Mouse (Mus musculus) kidney, adult 9 months (tissue): ENCODE results near the gene Kalrn.

Source experiments
- DNase-seq: peaks from one replicate; pipeline ENCODE4 v3.0.0; 2022

Kalrn gene

DNA sequence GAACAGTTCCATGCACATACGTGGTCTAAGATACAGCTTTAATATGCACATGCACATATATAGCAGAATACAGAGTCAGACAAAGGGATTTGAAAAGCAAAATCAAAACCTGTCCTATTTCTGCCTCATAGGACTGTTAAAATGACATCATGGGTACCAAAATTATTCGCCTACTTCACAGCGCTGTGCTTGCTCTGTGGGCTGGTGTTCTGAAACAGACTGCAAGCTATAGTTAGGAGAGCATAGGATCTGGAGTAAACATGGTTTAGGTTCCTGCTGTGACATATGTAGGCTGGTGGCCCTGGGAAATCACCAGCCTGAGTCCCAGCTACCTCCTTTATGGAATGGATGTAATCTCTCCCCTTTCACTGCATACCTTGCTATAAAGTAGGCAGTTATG is 320.7 kb downstream of the Kalrn start:
- no peak for DNase-seq

DNA sequence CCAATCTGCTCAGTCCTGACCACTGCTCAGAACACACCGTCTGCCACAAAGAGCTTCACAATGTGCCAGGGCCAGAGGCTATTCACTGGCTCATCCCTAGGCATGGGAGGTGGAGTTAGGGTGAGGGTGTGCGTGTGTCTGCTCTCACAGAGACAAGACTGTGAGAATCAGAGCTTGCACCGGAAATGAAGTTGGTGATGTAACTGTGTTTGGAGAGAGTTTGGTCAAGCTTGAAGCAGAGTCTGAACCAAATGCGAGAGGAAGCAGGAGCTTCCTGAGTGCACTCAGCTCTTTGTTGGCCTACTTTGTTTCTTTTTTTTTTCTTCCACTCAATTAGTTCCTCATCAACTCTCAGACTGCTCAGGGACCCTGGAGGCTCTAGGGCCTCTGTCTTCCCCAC is 325.1 kb downstream of the Kalrn start:
- no peak for DNase-seq

GRCm38 (mm10) chr16:34241936-34242729 is 331.2 kb downstream of the Kalrn start:
- DNase-seq = no peak

DNA sequence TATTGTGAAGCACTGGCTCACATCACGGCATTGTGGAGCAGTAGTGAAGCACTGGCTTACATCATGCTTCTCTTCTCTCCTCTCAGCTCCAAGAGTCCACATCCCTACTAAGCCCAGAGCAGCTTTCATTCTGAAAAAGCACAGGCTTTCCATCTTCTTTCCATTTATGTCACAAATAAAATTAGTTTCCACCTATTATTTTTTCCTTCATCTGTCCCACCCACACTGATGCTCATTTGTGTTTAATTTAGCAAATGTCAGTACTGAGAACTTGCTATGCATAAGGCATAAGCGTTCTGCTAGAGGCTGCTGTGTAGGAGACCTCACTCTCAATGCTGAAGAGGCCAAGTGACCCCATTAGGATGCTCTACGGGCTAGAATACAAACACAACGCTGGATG is 333.7 kb downstream of the Kalrn start:
- DNase-seq = no peak

DNA sequence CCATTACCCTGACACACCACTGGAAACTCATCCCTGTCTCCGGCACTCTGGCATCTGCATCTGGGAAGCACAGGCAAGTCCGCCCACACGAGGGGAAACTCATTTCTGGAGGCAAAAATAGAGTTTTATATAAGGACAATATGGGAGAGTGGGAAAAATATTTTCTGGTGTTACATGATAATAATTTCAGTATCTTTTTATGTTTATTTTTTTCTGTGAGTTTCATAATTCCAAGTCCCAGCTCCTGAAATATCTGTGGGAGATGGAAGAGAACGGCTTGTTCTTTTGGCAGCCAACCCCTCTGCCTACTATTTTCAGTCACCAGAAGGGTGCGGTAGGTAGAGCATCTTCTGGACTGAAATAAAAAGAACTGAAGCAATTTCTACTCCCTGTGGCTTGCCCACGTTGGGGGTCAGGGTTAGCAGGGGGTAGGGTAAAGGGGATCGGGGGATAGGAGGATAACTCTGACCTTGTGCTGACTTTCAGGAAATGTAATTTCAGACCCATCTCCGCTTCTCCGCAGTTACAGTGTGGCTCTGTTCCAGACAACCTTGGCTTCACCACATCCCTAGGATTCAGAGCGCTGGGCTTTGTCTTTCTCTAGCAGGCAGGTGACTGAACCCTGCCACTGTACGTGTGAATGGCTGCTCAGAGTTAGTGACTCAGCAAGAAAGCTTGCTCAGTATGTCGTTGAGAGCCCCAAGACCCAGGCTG is 336.3 kb downstream of the Kalrn start:
- DNase-seq = no peak

GRCm38 (mm10) chr16:34235086-34235485 is 338.2 kb downstream of the Kalrn start:
- DNase-seq = peak; percentile 61

GRCm38 (mm10) chr16:34231952-34232351 is 341.4 kb downstream of the Kalrn start:
- no peak for DNase-seq

- no peak for DNase-seq
Measured at GRCm38 (mm10) chr16:34231146-34231545, 342.2 kb downstream of the Kalrn start.

- no peak for DNase-seq
Measured at GRCm38 (mm10) chr16:34229350-34229749, 344.0 kb downstream of the Kalrn start.

DNA sequence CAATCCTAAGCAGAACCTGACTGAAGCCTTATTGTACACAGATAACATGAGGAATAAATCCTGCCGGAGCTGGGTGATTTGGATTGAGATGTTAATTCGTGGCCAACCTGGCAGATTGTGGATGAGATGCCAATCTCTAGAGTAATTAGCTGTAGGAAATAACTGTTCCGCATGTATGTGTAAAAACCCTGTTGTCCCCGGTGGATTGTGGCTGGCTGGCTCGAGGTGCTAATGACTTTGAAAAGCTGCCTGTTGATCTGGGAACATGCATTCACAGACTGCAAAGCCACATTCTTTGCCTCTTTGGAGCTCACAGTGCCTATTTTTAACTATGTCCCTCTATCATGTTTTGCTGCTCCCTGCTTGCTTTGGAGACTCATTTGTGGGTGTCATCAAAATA is 344.7 kb downstream of the Kalrn start:
- DNase-seq = no peak

DNA sequence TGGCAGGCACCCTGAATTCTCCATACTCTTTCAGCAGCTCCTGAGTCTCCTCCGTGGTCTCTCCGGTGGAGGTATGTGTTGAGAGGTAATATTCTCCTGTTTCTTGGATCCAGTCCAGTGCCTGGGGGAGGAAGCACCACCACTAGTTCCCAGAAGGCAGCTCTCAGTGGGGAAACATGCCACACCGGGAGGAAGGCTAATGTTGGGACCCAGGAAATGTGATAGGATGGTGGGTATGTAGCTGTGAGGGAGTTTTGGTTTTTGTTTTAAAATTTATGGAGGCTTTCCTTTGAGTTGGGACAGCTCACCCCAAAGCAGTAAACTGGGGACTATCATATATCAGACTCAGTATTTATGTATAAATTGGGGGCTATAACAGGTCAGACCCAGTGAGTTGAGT is 361.2 kb downstream of the Kalrn start:
- no peak for DNase-seq

DNA sequence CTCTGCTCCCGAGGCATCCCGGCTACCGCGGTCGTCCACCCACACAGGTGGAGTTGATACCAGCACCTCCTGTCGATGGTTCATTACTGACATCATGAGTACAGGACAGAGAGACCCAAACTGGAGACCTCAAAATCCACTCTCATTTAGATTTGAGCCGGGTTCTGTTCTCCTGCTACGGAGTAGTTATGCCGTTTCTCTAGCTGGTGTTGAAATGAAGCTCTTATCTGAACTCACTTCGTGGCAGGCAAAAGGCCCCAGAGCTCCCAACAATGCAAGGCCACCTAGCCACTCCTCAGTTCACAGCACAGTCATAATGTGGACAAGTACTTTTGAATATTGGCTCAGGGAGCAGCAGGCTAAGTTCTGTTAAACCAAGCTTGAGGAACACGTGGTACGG is 362.1 kb downstream of the Kalrn start:
- no peak for DNase-seq

DNA sequence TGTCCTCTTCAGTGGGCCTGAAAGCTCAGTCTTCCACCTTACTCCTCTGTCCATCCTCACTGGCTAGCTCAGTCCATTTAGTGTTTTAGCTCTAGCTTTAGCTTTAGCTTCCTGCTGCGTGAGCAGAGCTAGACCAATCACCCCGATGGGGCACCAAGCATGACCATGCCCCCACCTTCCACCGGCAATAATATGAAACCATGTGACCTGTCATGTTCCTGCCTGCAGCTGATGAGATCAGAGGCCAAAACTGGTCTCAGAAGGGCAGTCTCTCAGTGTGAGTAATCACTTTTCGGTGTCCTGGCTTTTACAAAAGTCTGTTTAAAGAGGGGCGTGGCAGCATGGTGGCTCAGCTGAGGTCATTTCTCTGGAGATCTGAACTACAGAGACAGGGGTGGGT is 364.6 kb downstream of the Kalrn start:
- DNase-seq = no peak

- no peak for DNase-seq
Measured at GRCm38 (mm10) chr16:34207972-34208371, 365.4 kb downstream of the Kalrn start.

GRCm38 (mm10) chr16:34204527-34205139 is 368.7 kb downstream of the Kalrn start:
- no peak for DNase-seq

DNA sequence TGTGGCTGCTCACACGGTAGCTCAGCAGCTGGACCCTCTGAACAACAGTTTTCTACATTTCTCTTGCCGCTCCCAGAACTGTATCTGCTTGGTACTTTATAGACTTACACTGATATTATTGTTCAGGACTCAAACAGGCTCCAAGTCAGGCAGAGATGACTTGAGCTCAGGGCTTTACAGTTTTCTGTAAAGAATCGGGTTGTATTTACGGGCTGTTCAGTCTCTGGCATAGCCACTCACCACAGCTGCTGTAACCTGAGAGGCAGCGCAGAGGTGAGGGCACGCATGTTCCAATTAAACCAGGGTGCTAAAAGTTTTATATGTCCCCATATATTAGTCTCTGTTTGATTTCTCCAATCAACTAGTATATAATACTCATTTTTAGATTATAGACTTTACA is 373.8 kb downstream of the Kalrn start:
- no peak for DNase-seq

DNA sequence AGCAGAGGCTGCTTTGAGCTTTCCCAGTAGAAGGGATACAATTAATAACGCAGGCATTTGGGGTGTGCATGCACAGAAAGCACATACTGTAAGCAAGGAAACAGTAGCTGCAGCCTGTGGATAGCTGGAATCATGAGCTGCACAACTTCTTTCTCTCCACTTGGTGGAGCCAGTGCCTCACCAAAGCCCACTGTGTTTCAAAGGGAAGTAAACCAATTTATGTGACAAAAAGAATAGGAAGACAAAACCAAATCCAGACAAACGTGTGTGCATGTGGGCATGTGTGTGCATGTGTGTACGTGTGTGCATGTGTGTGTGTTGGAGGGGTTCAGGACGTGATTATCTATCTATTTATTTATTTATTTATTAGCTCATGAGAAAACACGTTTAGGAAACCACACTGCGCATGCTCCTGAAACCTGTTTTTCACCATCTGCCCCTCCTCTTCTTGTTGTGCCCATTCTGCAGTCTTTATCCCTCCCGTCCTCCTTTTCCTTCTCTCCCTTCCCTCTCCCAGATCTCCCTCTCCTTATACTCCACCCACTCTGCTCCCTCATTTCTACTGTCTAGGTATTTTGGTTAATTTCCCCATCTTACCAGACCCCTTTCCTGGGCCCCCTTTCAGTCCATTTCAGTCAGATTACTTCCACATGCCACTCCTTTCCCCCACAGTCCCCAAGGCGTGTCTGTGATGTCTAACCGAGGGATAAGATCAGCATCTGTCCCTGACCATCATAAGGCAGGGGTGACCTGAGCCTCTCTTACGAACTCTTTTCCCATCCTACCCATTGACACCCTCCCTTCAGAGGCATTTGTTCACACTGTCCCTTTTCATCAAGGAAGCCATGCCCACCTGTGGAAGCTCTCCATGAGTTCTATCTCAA is 380.1 kb downstream of the Kalrn start:
- peak; percentile 48 for DNase-seq

- peak; percentile 24 for DNase-seq
Measured at GRCm38 (mm10) chr16:34184721-34185120, 388.6 kb downstream of the Kalrn start.

- DNase-seq = no peak
Measured at GRCm38 (mm10) chr16:34183186-34183585, 390.1 kb downstream of the Kalrn start.

GRCm38 (mm10) chr16:34175625-34176024 is 397.7 kb downstream of the Kalrn start:
- no peak for DNase-seq

- no peak for DNase-seq
Measured at GRCm38 (mm10) chr16:34172572-34173181, 400.7 kb downstream of the Kalrn start.

DNA sequence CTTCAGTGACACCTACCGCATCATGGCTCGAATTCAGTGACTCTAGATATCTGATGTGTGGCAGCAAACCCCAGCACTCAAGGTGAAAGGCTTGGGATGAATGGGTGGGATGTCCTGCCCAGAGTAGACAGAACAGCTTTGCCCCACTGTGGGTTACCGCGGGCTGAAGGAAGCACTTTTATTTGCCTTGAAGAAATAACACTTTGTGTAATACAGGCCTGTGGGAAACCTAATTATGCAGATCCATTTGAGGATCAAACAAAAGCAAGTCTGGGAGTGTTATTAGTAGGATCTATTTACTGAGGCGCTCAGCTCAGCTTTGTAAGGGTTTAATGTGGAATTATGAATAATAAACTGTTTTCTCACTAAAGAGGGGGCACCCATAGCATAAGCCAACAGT is 406.3 kb downstream of the Kalrn start:
- DNase-seq = no peak

GRCm38 (mm10) chr16:34163086-34163485 is 410.2 kb downstream of the Kalrn start:
- DNase-seq = no peak
